Mouse (Mus musculus): ENCODE data around the gene Hist2h2ab. TPM values are rescaled to one million over a fixed set of nuclear protein-coding genes. Genes with fewer than 3 reads are reported as not detected.

The Hist2h2ab gene
- polyA plus RNA-seq, 1 experiment: 2.7 TPM

DNA sequence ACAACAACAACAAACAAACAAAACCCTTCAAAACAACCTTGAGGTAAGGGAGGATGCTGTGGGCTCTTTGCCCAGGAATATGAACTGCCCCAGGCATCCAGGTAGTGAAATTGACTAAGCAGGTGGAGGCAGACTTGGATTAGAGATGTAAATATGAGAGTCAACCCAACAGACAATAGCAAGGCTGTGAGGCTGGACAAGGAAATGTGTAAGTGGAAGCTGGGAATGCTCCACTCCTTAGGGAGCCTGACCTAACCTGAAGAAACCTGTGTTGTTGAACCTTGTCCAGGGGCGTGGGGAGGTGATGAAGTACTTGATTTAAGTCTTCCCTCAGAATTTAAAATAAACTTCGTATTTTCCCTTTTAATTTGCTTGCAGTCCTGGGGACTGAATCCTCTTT is 40.8 kb upstream of the Hist2h2ab start:
- TF ChIP-seq CTCF (IDR thresholded peaks at IDR 0.05; ENCODE audit: extremely low read depth, insufficient read depth, low read length): no peak
- TF ChIP-seq POLR2A (IDR thresholded peaks at IDR 0.05; ENCODE audit: extremely low read depth, insufficient read depth, low read length): no peak
- Histone ChIP-seq H3K4me1 (ENCODE audit: control insufficient read depth, insufficient read depth, low read length) (peaks cover 10% of the 10 kb centered on the region), H3K27ac (ENCODE audit: insufficient read depth, low read length) (no peak overlapping the region), H3K4me3 (ENCODE audit: insufficient read depth, low read length) (no peak overlapping the region)

DNA sequence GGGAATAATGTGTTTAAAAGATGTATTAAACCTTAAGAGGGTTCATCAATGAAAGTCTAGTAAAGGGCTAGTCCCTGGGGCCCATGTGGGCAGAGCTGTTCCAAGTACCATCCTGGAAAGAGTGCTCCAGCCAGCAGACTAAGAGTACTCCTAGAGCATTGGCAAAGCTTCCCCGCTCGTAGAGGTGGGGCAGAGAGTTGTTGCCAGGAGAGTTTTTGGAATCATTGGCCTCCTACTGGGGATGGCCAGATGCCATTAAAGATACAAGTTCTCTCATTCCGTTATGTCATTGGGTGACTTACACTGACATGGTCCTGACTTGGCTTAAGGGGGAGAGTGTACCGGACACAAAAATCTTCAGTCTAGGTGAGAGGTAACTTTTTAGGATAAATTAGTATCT is 40.1 kb upstream of the Hist2h2ab start:
- no peak overlapping the region for H3K27ac ChIP-seq (ENCODE audit: insufficient read depth, low read length)
- H3K4me3 ChIP-seq (ENCODE audit: insufficient read depth, low read length): no peak overlapping the region
- TF ChIP-seq POLR2A (IDR thresholded peaks at IDR 0.05; ENCODE audit: extremely low read depth, insufficient read depth, low read length) (no peak), CTCF (IDR thresholded peaks at IDR 0.05; ENCODE audit: extremely low read depth, insufficient read depth, low read length) (no peak)
- peaks cover 12% of the 10 kb centered on the region for H3K4me1 ChIP-seq (ENCODE audit: control insufficient read depth, insufficient read depth, low read length)

DNA sequence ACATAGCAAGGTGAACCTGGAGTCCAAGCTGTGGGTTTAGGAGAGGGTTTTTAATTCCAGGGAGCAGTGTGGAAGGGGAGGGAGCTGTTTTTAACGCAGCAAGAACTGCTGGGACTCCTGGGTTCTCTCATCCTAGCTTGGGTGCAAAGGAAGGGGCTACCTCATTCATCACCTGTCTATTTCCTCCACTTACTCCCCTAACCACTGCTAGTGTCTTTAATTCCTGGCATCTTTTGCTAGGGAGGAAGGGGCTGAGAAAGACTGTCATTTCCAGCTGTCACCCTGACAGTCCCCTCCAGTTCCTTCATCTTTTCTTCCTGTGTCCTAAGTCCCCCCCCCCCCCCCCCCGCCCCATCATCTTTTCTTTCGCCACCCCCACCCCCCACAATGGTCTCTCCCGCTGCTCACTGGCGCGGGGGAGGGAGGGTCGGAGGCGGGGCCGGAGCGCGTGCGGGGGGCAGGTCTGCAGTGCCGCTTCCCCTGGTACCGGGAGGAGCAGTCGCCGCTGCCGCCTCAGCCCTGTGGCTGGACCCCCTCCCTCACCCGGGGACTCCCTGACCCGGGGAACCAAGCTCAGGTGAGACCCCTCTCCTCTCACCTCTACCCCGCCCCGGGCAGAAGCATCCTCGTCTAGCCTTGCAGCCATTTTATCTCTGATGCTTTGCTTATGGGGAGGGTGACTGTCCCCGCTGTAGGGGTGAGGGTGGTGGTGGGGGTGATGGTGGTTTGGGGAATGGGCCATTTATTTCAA is 38.8 kb upstream of the Hist2h2ab start, which contains the start of gene Sv2a:
TSS of gene Sv2a (plus strand) at position 425 of the 751 bp plus-strand sequence.
- Histone ChIP-seq H3K4me1 (ENCODE audit: control insufficient read depth, insufficient read depth, low read length) (peaks cover 15% of the 10 kb centered on the region), H3K4me3 (ENCODE audit: insufficient read depth, low read length) (peak within 1 kb of the TSS; percentile 97), H3K27ac (ENCODE audit: insufficient read depth, low read length) (peak within 1 kb of the TSS; percentile 97)
- TF ChIP-seq CTCF (IDR thresholded peaks at IDR 0.05; ENCODE audit: extremely low read depth, insufficient read depth, low read length): no peak
- TF ChIP-seq POLR2A (IDR thresholded peaks at IDR 0.05; ENCODE audit: extremely low read depth, insufficient read depth, low read length): peak; percentile 79; the same call in 1 of the 2 replicates

DNA sequence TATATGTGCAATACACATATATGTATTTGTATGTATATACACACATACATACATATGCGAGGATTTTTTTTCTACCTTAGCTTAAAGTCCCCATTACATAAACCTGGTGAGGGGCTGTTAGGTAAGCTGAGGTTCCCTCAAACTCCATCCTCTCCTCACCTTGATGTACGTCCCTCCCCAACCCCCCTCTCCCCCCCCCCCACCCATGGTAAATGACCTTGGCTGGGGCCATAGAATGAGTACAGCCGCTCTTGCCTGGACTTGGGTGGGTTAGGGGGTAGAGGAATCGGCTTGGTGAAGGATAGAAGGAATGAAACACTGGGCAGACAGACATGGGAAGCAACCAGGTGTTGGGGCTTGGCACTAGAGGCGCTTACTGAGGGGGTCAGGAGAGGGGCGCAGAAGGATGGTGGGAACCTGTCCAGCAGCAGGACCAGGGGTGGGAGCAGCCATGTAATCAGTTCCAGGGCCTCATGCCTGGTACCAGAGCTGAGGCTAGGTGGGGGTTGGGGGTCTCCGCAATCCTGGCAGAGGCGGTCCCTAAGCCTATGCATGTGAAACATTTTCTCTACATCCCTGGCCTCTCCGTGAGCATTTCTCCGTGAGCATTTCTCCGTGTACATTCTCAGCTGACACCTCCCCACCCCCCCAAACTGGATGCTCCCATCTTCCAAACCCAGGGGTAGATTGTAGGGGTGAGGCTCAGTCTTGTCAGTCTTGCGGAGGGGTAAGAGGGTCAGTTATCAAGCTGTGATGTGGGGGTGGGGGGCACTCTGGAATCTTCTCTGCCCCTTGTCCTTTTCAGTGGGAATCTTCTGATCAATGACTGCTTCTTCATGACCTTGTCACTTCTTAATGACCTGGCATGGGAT is 37.9 kb upstream of the Hist2h2ab start:
- H3K4me1 ChIP-seq (ENCODE audit: control insufficient read depth, insufficient read depth, low read length): peaks cover 15% of the 10 kb centered on the region

DNA sequence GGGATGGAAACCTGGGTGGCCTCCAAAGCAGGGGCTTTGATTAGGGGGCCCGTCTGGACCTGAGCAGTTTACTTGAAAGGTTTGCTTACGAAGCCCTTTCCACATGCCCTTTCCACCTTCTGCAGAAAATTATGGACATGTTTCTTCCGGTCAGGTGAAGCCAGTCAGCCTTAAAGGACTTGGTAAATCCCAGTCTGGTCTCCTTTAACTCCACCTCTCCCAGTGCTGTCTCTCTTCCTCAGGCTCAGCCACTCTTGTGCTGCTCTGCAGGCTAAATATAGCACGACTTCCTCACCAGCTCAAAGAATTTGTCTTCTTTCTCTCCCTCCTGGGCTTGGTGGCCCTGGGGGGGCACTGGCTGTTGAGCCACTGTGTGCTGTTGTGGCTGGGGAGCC is 37.3 kb upstream of the Hist2h2ab start:
- Histone ChIP-seq H3K4me3 (ENCODE audit: insufficient read depth, low read length) (peak overlapping the region; percentile 97), H3K27ac (ENCODE audit: insufficient read depth, low read length) (peak overlapping the region; percentile 97), H3K4me1 (ENCODE audit: control insufficient read depth, insufficient read depth, low read length) (peaks cover 15% of the 10 kb centered on the region)
- TF ChIP-seq CTCF (IDR thresholded peaks at IDR 0.05; ENCODE audit: extremely low read depth, insufficient read depth, low read length) (no peak), POLR2A (IDR thresholded peaks at IDR 0.05; ENCODE audit: extremely low read depth, insufficient read depth, low read length) (0 out of 2 replicates have a peak, but pooled peaks have one; percentile 15)

More for the DNA sequence above, 37.9 kb upstream of the Hist2h2ab start:
- Histone ChIP-seq H3K4me3 (ENCODE audit: insufficient read depth, low read length) (peak overlapping the region; percentile 97), H3K27ac (ENCODE audit: insufficient read depth, low read length) (peak overlapping the region; percentile 97)
- no peak for TF ChIP-seq CTCF (IDR thresholded peaks at IDR 0.05; ENCODE audit: extremely low read depth, insufficient read depth, low read length)
- no peak for TF ChIP-seq POLR2A (IDR thresholded peaks at IDR 0.05; ENCODE audit: extremely low read depth, insufficient read depth, low read length)

DNA sequence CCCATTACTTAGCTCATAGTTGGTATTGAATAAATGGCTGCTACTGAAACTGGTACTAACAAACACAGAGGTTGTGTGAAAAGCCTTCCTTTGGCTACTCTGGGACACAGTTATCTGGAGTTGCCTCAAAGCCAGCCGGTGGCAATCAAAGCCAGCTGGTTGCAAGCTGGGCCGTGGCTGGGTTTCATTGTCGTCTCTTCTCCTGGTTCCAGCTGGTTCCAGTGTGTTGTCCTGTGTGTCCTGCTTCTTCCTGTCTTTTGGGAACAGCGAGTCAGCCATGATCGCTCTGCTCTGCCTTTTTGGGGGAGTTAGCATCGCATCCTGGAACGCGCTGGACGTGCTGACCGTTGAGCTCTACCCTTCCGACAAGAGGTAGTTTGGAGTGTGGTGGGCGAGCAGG is 26.7 kb upstream of the Hist2h2ab start:
- H3K4me1 ChIP-seq (ENCODE audit: control insufficient read depth, insufficient read depth, low read length): peaks cover 3% of the 10 kb centered on the region; the same call in 1 of the 2 replicates
- no peak overlapping the region for H3K4me3 ChIP-seq (ENCODE audit: insufficient read depth, low read length)
- TF ChIP-seq CTCF (IDR thresholded peaks at IDR 0.05; ENCODE audit: extremely low read depth, insufficient read depth, low read length) (no peak), POLR2A (IDR thresholded peaks at IDR 0.05; ENCODE audit: extremely low read depth, insufficient read depth, low read length) (no peak)
- H3K27ac ChIP-seq (ENCODE audit: insufficient read depth, low read length): no peak overlapping the region

DNA sequence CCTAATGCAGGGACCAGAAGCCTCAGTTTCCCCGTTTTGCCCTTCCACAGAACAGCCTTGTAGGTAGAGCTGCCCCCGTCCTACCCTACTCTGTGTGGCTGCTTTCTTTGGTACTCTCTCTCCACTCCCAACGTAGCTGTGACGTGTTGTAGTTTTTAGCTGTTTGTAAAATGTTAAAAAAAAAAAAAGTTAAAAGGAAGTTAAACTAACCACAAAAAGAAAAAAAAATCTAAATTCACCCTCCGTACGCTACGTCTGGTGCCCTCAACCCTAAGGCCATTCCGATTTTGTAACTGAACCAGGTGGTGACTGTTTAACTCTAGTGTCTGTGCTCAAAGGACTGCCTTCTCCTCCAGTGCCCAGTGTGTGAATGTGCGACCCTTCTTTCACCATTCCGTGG is 24.7 kb upstream of the Hist2h2ab start:
- no peak for TF ChIP-seq POLR2A (IDR thresholded peaks at IDR 0.05; ENCODE audit: extremely low read depth, insufficient read depth, low read length)
- no peak for TF ChIP-seq CTCF (IDR thresholded peaks at IDR 0.05; ENCODE audit: extremely low read depth, insufficient read depth, low read length)
- no peak overlapping the region for H3K27ac ChIP-seq (ENCODE audit: insufficient read depth, low read length)
- H3K4me1 ChIP-seq (ENCODE audit: control insufficient read depth, insufficient read depth, low read length): peaks cover 3% of the 10 kb centered on the region; the same call in 1 of the 2 replicates
- no peak overlapping the region for H3K4me3 ChIP-seq (ENCODE audit: insufficient read depth, low read length)

DNA sequence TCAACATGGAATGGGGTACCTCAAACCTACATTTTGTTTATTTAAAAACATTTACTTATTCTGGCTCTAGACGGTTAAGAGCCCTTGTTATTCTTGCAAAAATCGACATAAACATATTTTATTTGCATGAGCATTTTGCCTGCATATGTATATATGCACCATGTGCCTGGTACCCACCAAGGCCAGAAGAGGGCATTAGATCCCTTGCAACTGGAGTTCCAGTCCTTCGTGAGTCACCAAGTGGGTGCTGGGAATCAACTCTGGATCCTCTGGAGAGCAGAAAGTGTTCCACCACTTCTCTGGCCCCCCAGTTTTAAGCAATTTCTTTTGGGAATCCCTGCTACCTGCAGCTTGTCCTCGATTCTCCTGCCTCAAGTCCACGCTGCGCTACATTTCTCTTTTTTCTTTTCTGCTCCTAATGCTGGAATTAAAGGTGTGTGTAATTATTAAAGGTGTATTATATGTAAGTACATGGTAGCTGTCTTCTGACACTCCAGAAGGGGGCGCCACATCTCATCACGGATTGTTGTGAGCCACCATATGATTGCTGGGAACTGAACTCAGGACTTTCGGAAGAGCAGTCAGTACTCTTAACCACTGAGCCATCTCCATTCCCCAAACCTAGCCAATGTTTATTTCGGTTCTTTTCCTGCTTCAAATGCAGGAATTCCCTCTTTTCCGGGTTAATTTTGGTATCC is 23.9 kb upstream of the Hist2h2ab start:
- no peak overlapping the region for H3K4me3 ChIP-seq (ENCODE audit: insufficient read depth, low read length)
- H3K4me1 ChIP-seq (ENCODE audit: control insufficient read depth, insufficient read depth, low read length): peaks cover 3% of the 10 kb centered on the region; the same call in 1 of the 2 replicates
- no peak overlapping the region for H3K27ac ChIP-seq (ENCODE audit: insufficient read depth, low read length)
- TF ChIP-seq CTCF (IDR thresholded peaks at IDR 0.05; ENCODE audit: extremely low read depth, insufficient read depth, low read length): 0 out of 2 replicates have a peak, but pooled peaks have one; percentile 18
- TF ChIP-seq POLR2A (IDR thresholded peaks at IDR 0.05; ENCODE audit: extremely low read depth, insufficient read depth, low read length): no peak
